Mouse (Mus musculus): ENCODE measurements at regions not wholly inside any gene's neighbourhood (a gene's known extent, or its start where the extent isn't known, plus 50 kb on each side); places are given as distances from the start of the nearest gene placed in this dataset.

DNA sequence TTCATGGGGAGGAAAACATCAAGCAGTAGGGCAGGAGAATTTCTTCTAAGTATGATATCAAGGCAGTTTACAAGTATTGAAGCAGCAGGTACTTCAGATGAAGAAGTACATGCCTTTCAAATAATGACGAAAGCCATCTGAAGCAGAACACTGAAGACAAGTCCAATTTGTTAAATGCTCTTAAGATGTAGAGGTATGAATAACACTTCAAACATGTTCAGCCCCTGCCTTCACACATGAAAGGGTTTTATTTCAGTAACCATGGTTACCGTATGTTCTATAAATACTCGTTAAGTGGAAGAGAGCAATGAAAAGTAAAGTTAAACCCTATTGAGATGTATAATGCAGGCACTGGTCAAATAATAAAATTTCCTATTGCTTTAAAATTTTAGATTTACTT lies 101.8 kb downstream of the Mospd2 start:
- H3K27ac ChIP-seq (replicated peaks; ENCODE audit: insufficient read depth, low read depth, low read length): no peak overlapping the region
- H3K4me1 ChIP-seq (ENCODE audit: control insufficient read depth, insufficient read depth, low read length): no peaks in the 10 kb centered on the region
- WGBS: 90% methylated on average over 3 of the region's 3 CpGs
- H3K4me3 ChIP-seq (ENCODE audit: insufficient read depth, low read depth, low read length): no peak overlapping the region
- no peaks in the 10 kb centered on the region for H3K79me2 ChIP-seq (ENCODE audit: control insufficient read depth, insufficient read depth, low read length)
- TF ChIP-seq CTCF (IDR thresholded peaks at IDR 0.05; ENCODE audit: low read depth, low read length): no peak
- no peak for TF ChIP-seq POLR2A (IDR thresholded peaks at IDR 0.05; ENCODE audit: extremely low read depth, insufficient read depth, low read length)
- no peaks in the 10 kb centered on the region for H3K36me3 ChIP-seq (ENCODE audit: control insufficient read depth, insufficient read depth, low read length)
- no peak for DNase-seq (ENCODE audit: extremely low read depth, low read depth, low spot score)
- no peak overlapping the region for H3K9ac ChIP-seq (ENCODE audit: low read depth, low read length)
- H3K27me3 ChIP-seq (ENCODE audit: control insufficient read depth, insufficient read depth, low read length): no peaks in the 10 kb centered on the region

DNA sequence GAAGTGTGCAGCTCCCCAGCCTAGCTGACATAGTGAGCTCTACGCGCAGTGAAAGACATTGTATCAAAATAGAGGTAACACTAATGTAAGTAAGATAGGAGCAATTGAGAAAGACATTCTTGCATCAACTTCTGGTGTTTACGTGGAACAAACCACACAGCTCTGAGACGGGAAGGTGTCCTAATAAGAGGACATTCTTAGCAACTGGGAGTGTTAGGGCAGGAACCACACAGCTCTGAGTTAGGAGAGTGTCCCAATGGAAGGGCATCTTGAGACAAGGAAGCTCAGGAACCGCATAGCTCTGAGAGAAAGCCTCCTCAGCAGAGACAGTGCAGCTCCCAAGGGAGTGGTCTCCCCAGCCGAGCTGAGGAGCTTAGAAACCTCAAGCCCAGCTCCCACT lies 139.8 kb downstream of the Mospd2 start:
- Histone ChIP-seq H3K79me2 (ENCODE audit: control insufficient read depth, insufficient read depth, low read length) (no peaks in the 10 kb centered on the region), H3K27ac (replicated peaks; ENCODE audit: insufficient read depth, low read depth, low read length) (no peak overlapping the region), H3K4me3 (ENCODE audit: insufficient read depth, low read depth, low read length) (no peak overlapping the region), H3K27me3 (ENCODE audit: control insufficient read depth, insufficient read depth, low read length) (no peaks in the 10 kb centered on the region), H3K36me3 (ENCODE audit: control insufficient read depth, insufficient read depth, low read length) (no peaks in the 10 kb centered on the region), H3K4me1 (ENCODE audit: control insufficient read depth, insufficient read depth, low read length) (no peaks in the 10 kb centered on the region), H3K9ac (ENCODE audit: low read depth, low read length) (no peak overlapping the region)
- no peak for TF ChIP-seq CTCF (IDR thresholded peaks at IDR 0.05; ENCODE audit: low read depth, low read length)
- no peak for TF ChIP-seq POLR2A (IDR thresholded peaks at IDR 0.05; ENCODE audit: extremely low read depth, insufficient read depth, low read length)
- 82% methylated on average over 6 of the region's 6 CpGs for WGBS
- no peak for DNase-seq (ENCODE audit: extremely low read depth, low read depth, low spot score)

GRCm38 (mm10) chrX:164820906-164821305 lies 159.3 kb downstream of the Mospd2 start:
- no peaks in the 10 kb centered on the region for H3K4me1 ChIP-seq (ENCODE audit: control insufficient read depth, insufficient read depth, low read length)
- DNase-seq (ENCODE audit: extremely low read depth, low read depth, low spot score): no peak
- no peak overlapping the region for H3K4me3 ChIP-seq (ENCODE audit: insufficient read depth, low read depth, low read length)
- no peaks in the 10 kb centered on the region for H3K36me3 ChIP-seq (ENCODE audit: control insufficient read depth, insufficient read depth, low read length)
- TF ChIP-seq POLR2A (IDR thresholded peaks at IDR 0.05; ENCODE audit: extremely low read depth, insufficient read depth, low read length) (no peak), CTCF (IDR thresholded peaks at IDR 0.05; ENCODE audit: low read depth, low read length) (no peak)
- no peaks in the 10 kb centered on the region for H3K79me2 ChIP-seq (ENCODE audit: control insufficient read depth, insufficient read depth, low read length)
- H3K27ac ChIP-seq (replicated peaks; ENCODE audit: insufficient read depth, low read depth, low read length): no peak overlapping the region
- no peak overlapping the region for H3K9ac ChIP-seq (ENCODE audit: low read depth, low read length)
- no peaks in the 10 kb centered on the region for H3K27me3 ChIP-seq (ENCODE audit: control insufficient read depth, insufficient read depth, low read length)

GRCm38 (mm10) chrX:164787293-164787692 lies 192.9 kb downstream of the Mospd2 start:
- no peaks in the 10 kb centered on the region for H3K36me3 ChIP-seq (ENCODE audit: control insufficient read depth, insufficient read depth, low read length)
- no peak overlapping the region for H3K9ac ChIP-seq (ENCODE audit: low read depth, low read length)
- H3K27me3 ChIP-seq (ENCODE audit: control insufficient read depth, insufficient read depth, low read length): no peaks in the 10 kb centered on the region
- H3K4me1 ChIP-seq (ENCODE audit: control insufficient read depth, insufficient read depth, low read length): no peaks in the 10 kb centered on the region
- DNase-seq (ENCODE audit: extremely low read depth, low read depth, low spot score): peak; percentile 0
- TF ChIP-seq CTCF (IDR thresholded peaks at IDR 0.05; ENCODE audit: low read depth, low read length): peak; percentile 25; the same call in 1 of the 2 replicates
- no peak for TF ChIP-seq POLR2A (IDR thresholded peaks at IDR 0.05; ENCODE audit: extremely low read depth, insufficient read depth, low read length)
- H3K4me3 ChIP-seq (ENCODE audit: insufficient read depth, low read depth, low read length): no peak overlapping the region
- H3K27ac ChIP-seq (replicated peaks; ENCODE audit: insufficient read depth, low read depth, low read length): no peak overlapping the region
- 51% methylated on average over 3 of the region's 3 CpGs for WGBS
- H3K79me2 ChIP-seq (ENCODE audit: control insufficient read depth, insufficient read depth, low read length): no peaks in the 10 kb centered on the region

DNA sequence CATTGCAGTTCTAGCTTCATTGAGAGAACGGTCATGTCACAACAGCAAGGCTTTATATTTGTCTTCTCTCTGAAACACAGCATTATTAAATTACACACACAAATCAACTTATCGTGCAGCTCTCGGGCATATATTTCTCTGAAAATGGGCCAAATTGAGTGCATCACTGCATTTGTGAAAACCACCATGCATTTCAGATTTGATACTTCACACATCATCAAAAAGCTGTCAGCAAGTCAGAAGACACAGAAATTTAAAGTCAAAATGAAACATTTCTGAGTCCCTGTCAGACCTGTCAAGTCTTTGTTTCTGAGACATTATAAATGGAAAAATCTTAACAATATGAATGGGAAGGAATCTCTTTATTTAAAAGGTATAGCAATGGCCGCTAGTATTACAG lies 215.3 kb downstream of the Mospd2 start:
- no peaks in the 10 kb centered on the region for H3K27me3 ChIP-seq (ENCODE audit: control insufficient read depth, insufficient read depth, low read length)
- H3K36me3 ChIP-seq (ENCODE audit: control insufficient read depth, insufficient read depth, low read length): no peaks in the 10 kb centered on the region
- no peak for DNase-seq (ENCODE audit: extremely low read depth, low read depth, low spot score)
- TF ChIP-seq CTCF (IDR thresholded peaks at IDR 0.05; ENCODE audit: low read depth, low read length) (no peak), POLR2A (IDR thresholded peaks at IDR 0.05; ENCODE audit: extremely low read depth, insufficient read depth, low read length) (no peak)
- H3K4me1 ChIP-seq (ENCODE audit: control insufficient read depth, insufficient read depth, low read length): no peaks in the 10 kb centered on the region
- no peak overlapping the region for H3K4me3 ChIP-seq (ENCODE audit: insufficient read depth, low read depth, low read length)
- 87% methylated on average over 4 of the region's 4 CpGs for WGBS
- H3K27ac ChIP-seq (replicated peaks; ENCODE audit: insufficient read depth, low read depth, low read length): no peak overlapping the region
- H3K79me2 ChIP-seq (ENCODE audit: control insufficient read depth, insufficient read depth, low read length): no peaks in the 10 kb centered on the region
- H3K9ac ChIP-seq (ENCODE audit: low read depth, low read length): no peak overlapping the region

DNA sequence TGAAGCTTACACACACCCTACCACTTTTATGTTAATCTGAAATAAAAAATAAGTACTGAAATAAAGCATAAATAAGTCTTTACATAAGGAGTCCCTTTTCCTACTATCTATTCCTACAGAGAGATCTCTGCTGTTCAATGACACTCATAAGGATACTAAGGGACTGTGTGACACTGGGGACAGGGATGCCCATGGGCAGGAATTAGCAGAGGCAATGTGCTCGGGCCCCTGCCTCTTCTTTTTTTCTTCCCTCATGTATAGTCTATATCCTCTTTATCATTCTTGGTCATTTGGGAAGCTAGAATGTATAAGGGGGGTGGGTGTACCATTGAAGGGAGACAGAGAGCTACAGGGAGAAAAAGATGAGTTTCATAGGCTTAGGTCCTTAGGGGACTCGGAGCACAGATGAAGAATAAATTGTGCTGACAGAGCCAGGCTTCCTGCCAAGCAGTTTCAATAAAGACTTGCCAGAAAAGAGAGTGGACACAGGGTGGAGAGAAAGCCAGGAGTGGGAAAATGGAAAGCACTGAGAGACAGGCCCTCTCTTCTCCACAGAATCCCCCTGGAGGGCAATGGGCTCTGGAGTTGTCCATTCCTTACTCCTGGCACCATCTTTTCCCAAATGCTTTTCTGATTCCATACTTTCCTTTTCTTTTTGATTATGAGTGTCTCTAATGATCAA lies 216.3 kb downstream of the Mospd2 start:
- 80% methylated on average over 2 of the region's 2 CpGs for WGBS
- no peaks in the 10 kb centered on the region for H3K4me1 ChIP-seq (ENCODE audit: control insufficient read depth, insufficient read depth, low read length)
- H3K27me3 ChIP-seq (ENCODE audit: control insufficient read depth, insufficient read depth, low read length): no peaks in the 10 kb centered on the region
- H3K36me3 ChIP-seq (ENCODE audit: control insufficient read depth, insufficient read depth, low read length): no peaks in the 10 kb centered on the region
- no peak overlapping the region for H3K4me3 ChIP-seq (ENCODE audit: insufficient read depth, low read depth, low read length)
- no peak overlapping the region for H3K27ac ChIP-seq (replicated peaks; ENCODE audit: insufficient read depth, low read depth, low read length)
- no peak for DNase-seq (ENCODE audit: extremely low read depth, low read depth, low spot score)
- H3K9ac ChIP-seq (ENCODE audit: low read depth, low read length): no peak overlapping the region
- no peaks in the 10 kb centered on the region for H3K79me2 ChIP-seq (ENCODE audit: control insufficient read depth, insufficient read depth, low read length)
- no peak for TF ChIP-seq POLR2A (IDR thresholded peaks at IDR 0.05; ENCODE audit: extremely low read depth, insufficient read depth, low read length)
- TF ChIP-seq CTCF (IDR thresholded peaks at IDR 0.05; ENCODE audit: low read depth, low read length): no peak
